Mouse (Mus musculus): ENCODE measurements at regions not wholly inside any gene's neighbourhood (a gene's known extent, or its start where the extent isn't known, plus 50 kb on each side); places are given as distances from the start of the nearest gene placed in this dataset.
"Not testable (repeated sequence)": the region's sequence is repeated elsewhere in the genome, so short reads cannot be mapped to it uniquely, and the experiment has no call there.

- not testable (repeated sequence) for TF ChIP-seq CTCF (IDR thresholded peaks at IDR 0.05; ENCODE audit: control insufficient read depth, insufficient read depth, insufficient read length); USF1 (IDR thresholded peaks at IDR 0.05; ENCODE audit: low read depth); MYOD1 (IDR thresholded peaks at IDR 0.05; ENCODE audit: control insufficient read depth, insufficient read length, low read depth); MAX (IDR thresholded peaks at IDR 0.05); MYOG (IDR thresholded peaks at IDR 0.05; ENCODE audit: control insufficient read depth, extremely low read depth, insufficient read length); CEBPB (IDR thresholded peaks at IDR 0.05; ENCODE audit: low read depth); FOSL1 (IDR thresholded peaks at IDR 0.05; ENCODE audit: insufficient read depth, low read length, poor library complexity, severe bottlenecking)
Measured at GRCm38 (mm10) chr13:12879506-12879905, 79.6 kb upstream of the Prl2c3 start.

Measured in C2C12 (cell line).